Mouse (Mus musculus): ENCODE measurements around the gene Tm6sf2. TPM values are rescaled to one million over a fixed set of nuclear protein-coding genes. Genes with fewer than 3 reads are reported as not detected.
"Not testable (repeated sequence)": the region's sequence is repeated elsewhere in the genome, so short reads cannot be mapped to it uniquely, and the experiment has no call there.

Gene Tm6sf2
- polyA plus RNA-seq, 1 experiment: 0.54 TPM

DNA sequence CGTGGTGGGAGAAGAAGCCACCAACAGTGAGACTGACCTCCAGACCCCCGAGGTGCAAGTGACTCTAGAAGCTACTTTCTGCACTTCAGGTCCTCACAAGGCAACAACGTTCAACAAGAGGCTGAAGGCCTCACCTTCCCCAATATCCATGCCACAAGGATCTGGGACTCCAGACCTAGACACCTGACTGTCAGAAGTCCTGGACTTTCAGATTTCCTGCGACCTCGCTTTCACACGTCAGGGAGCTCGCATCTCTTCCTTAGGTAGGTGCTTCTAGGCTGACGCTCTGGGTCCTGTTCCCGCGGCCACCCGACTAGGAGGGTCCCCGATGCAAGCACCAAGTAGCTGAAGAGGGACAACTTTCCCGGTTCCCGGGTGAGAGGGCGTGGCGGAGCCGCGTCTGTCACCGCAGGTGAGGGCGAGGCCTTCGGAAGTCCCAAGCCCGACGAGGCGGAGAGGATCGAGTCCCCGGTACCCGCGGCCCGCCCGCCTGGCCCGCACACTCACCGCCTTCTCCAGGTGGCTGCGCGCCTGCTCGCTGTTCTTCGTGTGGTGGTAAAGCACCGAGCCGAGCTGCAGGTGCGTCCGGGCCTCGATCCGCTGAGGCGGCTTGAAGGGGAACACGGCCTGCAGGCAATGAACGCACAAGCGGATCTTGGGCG is 30.7 kb upstream of the Tm6sf2 start:
- peak overlapping the region; percentile 89 for H3K4me3 ChIP-seq
- no peaks in the 10 kb centered on the region for H3K36me3 ChIP-seq (ENCODE audit: control insufficient read depth, insufficient read depth)
- H3K4me2 ChIP-seq (ENCODE audit: low read depth): peak overlapping the region; percentile 96
- no peaks in the 10 kb centered on the region for H3K27me3 ChIP-seq (ENCODE audit: control insufficient read depth, insufficient read depth, insufficient read length)
- TF ChIP-seq TCF12 (IDR thresholded peaks at IDR 0.05; ENCODE audit: insufficient read depth, poor library complexity, severe bottlenecking): no peak
- no peak for TF ChIP-seq E2F4 (IDR thresholded peaks at IDR 0.05; ENCODE audit: insufficient read depth)
- TF ChIP-seq TCF3 (IDR thresholded peaks at IDR 0.05; ENCODE audit: insufficient read length, low read depth): no peak
- TF ChIP-seq REST (IDR thresholded peaks at IDR 0.05; ENCODE audit: insufficient read depth, insufficient read length): no peak
- no peak for TF ChIP-seq USF1 (IDR thresholded peaks at IDR 0.05; ENCODE audit: low read depth)
- no peak for TF ChIP-seq MYOG (IDR thresholded peaks at IDR 0.05; ENCODE audit: control insufficient read depth in 1 of 3, insufficient read depth in 1 of 3, insufficient read length in 2 of 3, low read depth in 2 of 3)
- no peak for TF ChIP-seq CEBPB (IDR thresholded peaks at IDR 0.05; ENCODE audit: insufficient read depth, poor library complexity, severe bottlenecking)
- no peak for TF ChIP-seq POLR2AphosphoS2 (IDR thresholded peaks at IDR 0.05; ENCODE audit: insufficient read length, low read depth)
- TF ChIP-seq POLR2A (IDR thresholded peaks at IDR 0.05; ENCODE audit: insufficient read length, low read depth): no peak
- TF ChIP-seq SRF (IDR thresholded peaks at IDR 0.05; ENCODE audit: control insufficient read depth, insufficient read length, low read depth): no peak
- no peak for TF ChIP-seq MAX (IDR thresholded peaks at IDR 0.05; ENCODE audit: low read depth)
- TF ChIP-seq MYOD1 (IDR thresholded peaks at IDR 0.05; ENCODE audit: control insufficient read depth in 1 of 3, insufficient read length in 2 of 3, low read depth in 2 of 3): no peak
- peak overlapping the region; percentile 54 for H3ac ChIP-seq (ENCODE audit: control insufficient read depth, insufficient read length)
- H3K79me2 ChIP-seq (ENCODE audit: control insufficient read depth, insufficient read depth): peaks cover 95% of the 10 kb centered on the region

- no peaks in the 10 kb centered on the region for H3K27me3 ChIP-seq (ENCODE audit: control insufficient read depth, insufficient read depth, insufficient read length)
- H3K79me2 ChIP-seq (ENCODE audit: control insufficient read depth, insufficient read depth): peaks cover 91% of the 10 kb centered on the region
- H3ac ChIP-seq (ENCODE audit: control insufficient read depth, insufficient read length): peak within 1 kb of the TSS; percentile 54
- H3K36me3 ChIP-seq (ENCODE audit: control insufficient read depth, insufficient read depth): no peaks in the 10 kb centered on the region
- H3K4me3 ChIP-seq: peak within 1 kb of the TSS; percentile 89
- peak; percentile 54 for TF ChIP-seq SRF (IDR thresholded peaks at IDR 0.05; ENCODE audit: control insufficient read depth, insufficient read length, low read depth)
- no peak for TF ChIP-seq TCF12 (IDR thresholded peaks at IDR 0.05; ENCODE audit: insufficient read depth, poor library complexity, severe bottlenecking)
- peak; percentile 87 for TF ChIP-seq POLR2A (IDR thresholded peaks at IDR 0.05; ENCODE audit: insufficient read length, low read depth)
- TF ChIP-seq CEBPB (IDR thresholded peaks at IDR 0.05; ENCODE audit: insufficient read depth, poor library complexity, severe bottlenecking): no peak
- TF ChIP-seq MAX (IDR thresholded peaks at IDR 0.05; ENCODE audit: low read depth): no peak
- TF ChIP-seq E2F4 (IDR thresholded peaks at IDR 0.05; ENCODE audit: insufficient read depth): no peak
- TF ChIP-seq REST (IDR thresholded peaks at IDR 0.05; ENCODE audit: insufficient read depth, insufficient read length): no peak
- no peak for TF ChIP-seq TCF3 (IDR thresholded peaks at IDR 0.05; ENCODE audit: insufficient read length, low read depth)
- TF ChIP-seq USF1 (IDR thresholded peaks at IDR 0.05; ENCODE audit: low read depth): no peak
- TF ChIP-seq MYOG (IDR thresholded peaks at IDR 0.05; ENCODE audit: control insufficient read depth in 1 of 3, insufficient read depth in 1 of 3, insufficient read length in 2 of 3, low read depth in 2 of 3): peak in 1 of 3 experiments; percentile 15
- peak; percentile 71 for TF ChIP-seq POLR2AphosphoS2 (IDR thresholded peaks at IDR 0.05; ENCODE audit: insufficient read length, low read depth)
- peak in 1 of 3 experiments; percentile 23 for TF ChIP-seq MYOD1 (IDR thresholded peaks at IDR 0.05; ENCODE audit: control insufficient read depth in 1 of 3, insufficient read length in 2 of 3, low read depth in 2 of 3)
- H3K4me2 ChIP-seq (ENCODE audit: low read depth): peak within 1 kb of the TSS; percentile 99
These were observed 29.9 kb upstream of the Tm6sf2 start, which contains the start of the genes Mau2 and Sugp1 for GRCm38 (mm10) chr8:70042583-70043455. Gene Mau2, minus strand, starts transcription at chr8:70042734. Gene Sugp1, plus strand, starts transcription at chr8:70042813.

GRCm38 (mm10) chr8:70043996-70044395 is 28.7 kb upstream of the Tm6sf2 start:
- H3K4me3 ChIP-seq: peak overlapping the region; percentile 89
- H3K36me3 ChIP-seq (ENCODE audit: control insufficient read depth, insufficient read depth): no peaks in the 10 kb centered on the region
- H3ac ChIP-seq (ENCODE audit: control insufficient read depth, insufficient read length): no peak overlapping the region
- H3K27me3 ChIP-seq (ENCODE audit: control insufficient read depth, insufficient read depth, insufficient read length): no peaks in the 10 kb centered on the region
- H3K79me2 ChIP-seq (ENCODE audit: control insufficient read depth, insufficient read depth): peaks cover 79% of the 10 kb centered on the region
- TF ChIP-seq CEBPB (IDR thresholded peaks at IDR 0.05; ENCODE audit: insufficient read depth, poor library complexity, severe bottlenecking) (no peak), TCF3 (IDR thresholded peaks at IDR 0.05; ENCODE audit: insufficient read length, low read depth) (no peak), MYOD1 (IDR thresholded peaks at IDR 0.05; ENCODE audit: control insufficient read depth in 1 of 3, insufficient read length in 2 of 3, low read depth in 2 of 3) (no peak), E2F4 (IDR thresholded peaks at IDR 0.05; ENCODE audit: insufficient read depth) (no peak), TCF12 (IDR thresholded peaks at IDR 0.05; ENCODE audit: insufficient read depth, poor library complexity, severe bottlenecking) (no peak), MAX (IDR thresholded peaks at IDR 0.05; ENCODE audit: low read depth) (no peak), POLR2A (IDR thresholded peaks at IDR 0.05; ENCODE audit: insufficient read length, low read depth) (no peak), MYOG (IDR thresholded peaks at IDR 0.05; ENCODE audit: control insufficient read depth in 1 of 3, insufficient read depth in 1 of 3, insufficient read length in 2 of 3, low read depth in 2 of 3) (no peak), REST (IDR thresholded peaks at IDR 0.05; ENCODE audit: insufficient read depth, insufficient read length) (no peak)
- H3K4me2 ChIP-seq (ENCODE audit: low read depth): peak overlapping the region; percentile 99

DNA sequence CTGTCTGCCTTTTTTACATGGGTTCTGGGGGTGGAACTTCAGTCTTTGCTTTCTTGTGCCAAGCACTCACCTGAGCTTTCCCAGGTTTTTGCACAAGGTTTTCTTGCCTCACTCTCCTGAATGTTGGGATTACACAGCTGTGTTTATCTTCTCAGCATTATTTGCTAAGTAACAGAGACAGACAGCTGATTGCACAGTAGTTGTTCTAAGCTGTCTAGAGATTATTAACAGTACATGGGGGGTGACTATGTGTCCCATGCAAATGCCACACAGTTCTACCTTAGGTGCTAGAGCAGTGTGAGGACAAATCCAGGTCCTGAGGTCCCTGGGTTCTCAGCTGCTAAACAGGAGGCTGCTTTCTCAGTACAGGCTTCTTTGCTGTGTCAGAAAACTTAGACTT is 23.1 kb upstream of the Tm6sf2 start:
- Histone ChIP-seq H3K4me3 (no peak overlapping the region), H3K4me2 (ENCODE audit: low read depth) (no peak overlapping the region), H3ac (ENCODE audit: control insufficient read depth, insufficient read length) (no peak overlapping the region), H3K27me3 (ENCODE audit: control insufficient read depth, insufficient read depth, insufficient read length) (no peaks in the 10 kb centered on the region), H3K36me3 (ENCODE audit: control insufficient read depth, insufficient read depth) (peaks cover 23% of the 10 kb centered on the region), H3K79me2 (ENCODE audit: control insufficient read depth, insufficient read depth) (peaks cover 24% of the 10 kb centered on the region)
- TF ChIP-seq POLR2AphosphoS2 (IDR thresholded peaks at IDR 0.05; ENCODE audit: insufficient read length, low read depth): no peak
- no peak for TF ChIP-seq E2F4 (IDR thresholded peaks at IDR 0.05; ENCODE audit: insufficient read depth)
- TF ChIP-seq MYOG (IDR thresholded peaks at IDR 0.05; ENCODE audit: control insufficient read depth in 1 of 3, insufficient read depth in 1 of 3, insufficient read length in 2 of 3, low read depth in 2 of 3): no peak
- TF ChIP-seq SRF (IDR thresholded peaks at IDR 0.05; ENCODE audit: control insufficient read depth, insufficient read length, low read depth): no peak
- TF ChIP-seq TCF3 (IDR thresholded peaks at IDR 0.05; ENCODE audit: insufficient read length, low read depth): no peak
- no peak for TF ChIP-seq REST (IDR thresholded peaks at IDR 0.05; ENCODE audit: insufficient read depth, insufficient read length)
- TF ChIP-seq POLR2A (IDR thresholded peaks at IDR 0.05; ENCODE audit: insufficient read length, low read depth): no peak
- no peak for TF ChIP-seq CEBPB (IDR thresholded peaks at IDR 0.05; ENCODE audit: insufficient read depth, poor library complexity, severe bottlenecking)
- TF ChIP-seq USF1 (IDR thresholded peaks at IDR 0.05; ENCODE audit: low read depth): no peak
- TF ChIP-seq MYOD1 (IDR thresholded peaks at IDR 0.05; ENCODE audit: control insufficient read depth in 1 of 3, insufficient read length in 2 of 3, low read depth in 2 of 3): no peak
- TF ChIP-seq TCF12 (IDR thresholded peaks at IDR 0.05; ENCODE audit: insufficient read depth, poor library complexity, severe bottlenecking): no peak
- TF ChIP-seq MAX (IDR thresholded peaks at IDR 0.05; ENCODE audit: low read depth): no peak

DNA sequence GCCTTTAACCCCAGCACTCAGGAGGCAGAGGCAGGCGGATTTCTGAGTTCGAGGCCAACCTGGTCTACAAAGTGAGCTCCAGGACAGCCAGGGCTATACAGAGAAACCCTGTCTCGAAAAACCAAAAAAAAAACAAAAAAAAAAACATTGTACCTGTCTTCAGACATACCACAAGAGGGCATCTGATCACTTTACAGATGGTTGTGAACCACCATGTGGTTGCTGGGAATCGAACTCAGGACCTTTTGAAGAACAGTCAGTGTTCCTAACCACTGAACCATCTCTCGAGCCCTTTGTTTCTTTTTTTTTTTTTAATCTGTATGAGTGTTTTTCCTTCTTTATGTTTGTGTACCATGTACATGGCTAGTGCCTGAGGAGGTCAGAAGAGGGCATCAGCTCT is 22.3 kb upstream of the Tm6sf2 start:
- H3K4me2 ChIP-seq (ENCODE audit: low read depth); H3ac ChIP-seq (ENCODE audit: control insufficient read depth, insufficient read length); H3K4me3 ChIP-seq; H3K27me3 ChIP-seq (ENCODE audit: control insufficient read depth, insufficient read depth, insufficient read length): not testable (repeated sequence)
- Histone ChIP-seq H3K36me3 (ENCODE audit: control insufficient read depth, insufficient read depth) (peaks cover 29% of the 10 kb centered on the region), H3K79me2 (ENCODE audit: control insufficient read depth, insufficient read depth) (peaks cover 17% of the 10 kb centered on the region)
